Mouse (Mus musculus) lung, adult 2 months (tissue): ENCODE data around the gene Dnah17.

Source experiments
- CTCF ChIP-seq: fragments of 200-500 bp; IDR thresholded peaks from 2 replicates; pipeline ENCODE4 v1.5.1; 2011; ENCODE audit warnings: mild to moderate bottlenecking, low read length, control low read depth; ENCODE audit not compliant: insufficient read depth
- POLR2A ChIP-seq: fragments of 200-500 bp; IDR thresholded peaks from 2 replicates; pipeline ENCODE4 v1.6.1; 2011; ENCODE audit warnings: low read depth, mild to moderate bottlenecking, control low read depth, low read length, borderline replicate concordance; ENCODE audit errors: extremely low read depth

- TF ChIP-seq CTCF (no peak), POLR2A (no peak)
Observed at GRCm38 (mm10) chr11:117991502-117992470, 138.6 kb downstream of the Dnah17 start.
